Mouse (Mus musculus) embryonic fibroblast, embryonic 13.5 days (primary cell): Measurements from ENCODE around the gene H2-Ob. TPM values are rescaled to one million over a fixed set of nuclear protein-coding genes. Genes with fewer than 3 reads are reported as not detected.
"Not testable (repeated sequence)": the region's sequence is repeated elsewhere in the genome, so short reads cannot be mapped to it uniquely, and the experiment has no call there.

Experiments
- H3K27ac ChIP-seq: 2 replicates; pipeline ENCODE4 v1.5.1; 2012; ENCODE audit warnings: low read length, control low read depth, inconsistent platforms; ENCODE audit not compliant: insufficient read depth
- H3K4me1 ChIP-seq: 2 replicates; pipeline ENCODE4 v1.6.1; 2011; ENCODE audit warnings: low read length; ENCODE audit not compliant: control insufficient read depth, insufficient read depth
- H3K4me3 ChIP-seq: 2 replicates; pipeline ENCODE4 v1.5.1; 2011; ENCODE audit warnings: mild to moderate bottlenecking, control low read depth, low read length; ENCODE audit not compliant: insufficient read depth
- CTCF ChIP-seq: IDR thresholded peaks from 2 replicates; pipeline ENCODE4 v1.5.1; 2011; ENCODE audit warnings: mild to moderate bottlenecking, control low read depth, low read length, moderate library complexity, borderline replicate concordance; ENCODE audit not compliant: insufficient read depth
- POLR2A ChIP-seq: IDR thresholded peaks from 2 replicates; pipeline ENCODE4 v1.6.1; 2011; ENCODE audit warnings: low read depth, mild to moderate bottlenecking, control low read depth, low read length, moderate library complexity
- polyA plus RNA-seq: library from polyadenylated mRNA; stranded (reverse); fragments of >200 nt; gene quantifications from 2 replicates; pipeline ENCODE4 v1.2.4, GENCODE M21; 2011; ENCODE audit warnings: low read depth; ENCODE audit not compliant: missing spikeins, insufficient read length

H2-Ob gene
- polyA plus RNA-seq, 1 experiment, result not detected

GRCm38 (mm10) chr17:34217986-34218385 lies 20.7 kb upstream of the H2-Ob start:
- Histone ChIP-seq H3K4me3 (no peak overlapping the region), H3K4me1 (no peaks in the 10 kb centered on the region), H3K27ac (no peak overlapping the region)
- no peak for TF ChIP-seq POLR2A
- TF ChIP-seq CTCF, result no peak

GRCm38 (mm10) chr17:34218675-34219074 lies 20.0 kb upstream of the H2-Ob start:
- TF ChIP-seq POLR2A (no peak), CTCF (no peak)

GRCm38 (mm10) chr17:34219096-34219495 lies 19.6 kb upstream of the H2-Ob start:
- not testable (repeated sequence) for H3K4me3 ChIP-seq, H3K4me1 ChIP-seq, H3K27ac ChIP-seq

More at GRCm38 (mm10) chr17:34218675-34219074, 20.0 kb upstream of the H2-Ob start:
- H3K4me1 ChIP-seq, result no peaks in the 10 kb centered on the region
- no peak overlapping the region for H3K27ac ChIP-seq
- no peak overlapping the region for H3K4me3 ChIP-seq

GRCm38 (mm10) chr17:34219801-34220200 lies 18.9 kb upstream of the H2-Ob start:
- not testable (repeated sequence) for H3K27ac ChIP-seq, H3K4me3 ChIP-seq, H3K4me1 ChIP-seq

DNA sequence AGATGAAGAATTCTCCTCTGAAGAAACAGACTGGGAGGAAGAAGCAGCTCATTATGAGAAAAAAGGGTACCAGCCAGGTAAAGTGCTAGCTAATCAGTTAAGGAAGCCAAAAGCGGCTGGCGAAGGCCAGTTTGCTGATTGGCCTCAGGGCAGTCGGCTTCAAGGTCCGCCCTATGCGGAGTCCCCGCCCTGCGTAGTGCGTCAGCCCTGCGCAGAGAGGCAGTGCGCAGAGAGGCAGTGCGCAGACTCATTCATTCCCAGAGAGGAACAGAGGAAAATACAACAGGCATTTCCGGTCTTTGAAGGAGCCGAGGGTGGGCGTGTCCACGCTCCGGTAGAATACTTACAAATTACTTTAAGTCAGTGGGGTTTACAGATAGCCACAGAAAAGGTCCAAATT lies 18.3 kb upstream of the H2-Ob start:
- not testable (repeated sequence) for H3K4me3 ChIP-seq, H3K4me1 ChIP-seq, H3K27ac ChIP-seq

DNA sequence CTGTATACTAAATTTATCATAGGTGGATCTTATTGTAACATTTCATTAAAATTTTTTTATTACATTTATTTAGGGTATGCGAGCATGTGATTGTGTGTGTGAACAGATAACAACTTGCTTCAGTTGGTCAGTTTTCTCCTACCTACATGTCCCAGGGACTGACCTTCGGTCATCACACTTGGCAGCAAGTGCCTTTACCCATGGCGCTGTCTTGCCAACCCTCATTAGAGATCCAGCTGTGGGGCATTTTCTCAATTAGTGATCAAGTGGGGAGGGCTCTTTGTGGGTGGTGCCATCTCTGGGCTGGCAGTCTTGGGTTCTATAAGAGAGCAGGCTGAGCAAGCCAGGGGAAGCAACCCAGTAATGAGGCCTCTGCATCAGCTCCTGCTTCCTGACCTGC lies 13.9 kb upstream of the H2-Ob start:
- TF ChIP-seq POLR2A (no peak), CTCF (no peak)
- H3K4me3 ChIP-seq, result no peak overlapping the region
- no peaks in the 10 kb centered on the region for H3K4me1 ChIP-seq
- no peak overlapping the region for H3K27ac ChIP-seq

GRCm38 (mm10) chr17:34225426-34225825 lies 13.3 kb upstream of the H2-Ob start:
- TF ChIP-seq POLR2A (no peak), CTCF (no peak)
- no peak overlapping the region for H3K27ac ChIP-seq
- no peak overlapping the region for H3K4me3 ChIP-seq
- no peaks in the 10 kb centered on the region for H3K4me1 ChIP-seq

DNA sequence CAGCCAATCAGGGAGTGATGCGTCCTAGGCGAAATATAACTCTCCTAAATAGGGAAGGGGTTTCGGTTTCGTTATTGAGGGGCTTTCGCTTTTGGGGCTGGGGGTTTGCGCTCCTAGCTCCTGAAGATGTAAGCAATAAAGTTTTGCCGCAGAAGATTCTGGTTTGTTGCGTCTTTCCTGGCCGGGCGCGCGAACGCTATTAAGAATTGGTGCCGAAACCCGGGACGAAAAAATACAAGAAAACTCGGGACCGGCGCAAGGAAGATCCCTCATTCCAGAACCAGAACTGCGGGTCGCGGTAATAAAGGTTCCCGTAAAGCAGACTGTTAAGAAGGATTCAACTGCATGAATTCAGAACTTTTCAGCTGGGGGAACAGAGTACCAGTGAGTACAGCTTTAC lies 12.8 kb upstream of the H2-Ob start:
- not testable (repeated sequence) for H3K27ac ChIP-seq, H3K4me3 ChIP-seq, H3K4me1 ChIP-seq

DNA sequence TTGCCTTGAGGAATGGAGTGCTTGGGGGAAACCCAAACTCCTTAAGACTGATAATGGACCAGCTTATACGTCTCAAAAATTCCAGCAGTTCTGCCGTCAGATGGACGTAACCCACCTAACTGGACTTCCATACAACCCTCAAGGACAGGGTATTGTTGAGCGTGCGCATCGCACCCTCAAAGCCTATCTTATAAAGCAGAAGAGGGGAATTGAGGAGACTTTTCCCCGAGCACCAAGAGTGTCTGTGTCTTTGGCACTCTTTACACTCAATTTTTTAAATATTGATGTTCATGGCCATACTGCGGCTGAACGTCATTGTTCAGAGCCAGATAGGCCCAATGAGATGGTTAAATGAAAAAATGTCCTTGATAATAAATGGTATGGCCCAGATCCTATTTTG lies 7.7 kb upstream of the H2-Ob start:
- H3K27ac ChIP-seq, H3K4me3 ChIP-seq, H3K4me1 ChIP-seq: not testable (repeated sequence)

- not testable (repeated sequence) for H3K27ac ChIP-seq, H3K4me1 ChIP-seq, H3K4me3 ChIP-seq
Observed at GRCm38 (mm10) chr17:34232021-34232420, 6.7 kb upstream of the H2-Ob start.

DNA sequence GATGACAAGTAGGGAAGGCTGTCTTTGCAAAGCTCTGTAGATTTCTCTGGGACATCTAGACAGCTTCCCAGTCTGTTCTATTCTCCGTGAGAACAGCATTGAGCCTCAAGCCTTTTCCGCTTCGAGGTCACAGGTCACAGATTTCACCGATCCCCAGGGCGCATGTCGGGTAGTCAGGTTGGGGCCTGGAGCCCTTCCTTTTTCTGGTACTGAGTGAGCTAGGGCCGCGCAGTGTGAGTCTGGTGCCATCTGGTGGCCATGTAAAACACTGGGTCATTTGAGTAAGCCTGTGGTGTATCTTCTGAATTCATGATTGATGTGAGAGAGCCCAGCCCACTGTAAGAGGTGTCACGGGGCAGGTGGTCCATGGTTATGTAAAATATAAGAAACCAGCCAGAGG lies 3.8 kb upstream of the H2-Ob start:
- Histone ChIP-seq H3K27ac (no peak overlapping the region), H3K4me1 (no peaks in the 10 kb centered on the region), H3K4me3 (no peak overlapping the region)
- TF ChIP-seq CTCF (peak; percentile 86), POLR2A (no peak)

DNA sequence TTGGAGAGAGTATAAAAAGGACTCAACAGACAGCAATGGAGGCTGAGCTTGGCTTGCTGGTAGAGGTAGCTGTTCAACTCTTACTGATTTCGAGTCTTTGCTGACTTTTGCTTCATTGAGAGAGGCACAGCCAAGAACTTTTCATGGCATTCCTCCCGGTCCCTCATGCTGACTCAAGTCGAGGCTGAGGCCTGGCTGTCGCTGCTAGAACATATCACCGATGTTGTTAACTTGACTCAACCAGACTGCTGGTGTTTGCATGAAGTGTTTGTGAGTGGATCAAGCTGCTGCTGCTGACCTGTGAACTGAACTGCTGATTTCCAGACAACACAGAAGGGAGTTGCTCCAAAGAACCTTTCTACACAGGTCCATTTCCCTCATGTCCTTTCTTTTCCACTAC lies 2.0 kb upstream of the H2-Ob start:
- Histone ChIP-seq H3K4me1 (no peaks in the 10 kb centered on the region), H3K4me3 (no peak overlapping the region), H3K27ac (no peak overlapping the region)
- TF ChIP-seq CTCF (no peak), POLR2A (no peak)
